Mouse (Mus musculus): ENCODE measurements around the gene Abcf3. TPM values are rescaled to one million over a fixed set of nuclear protein-coding genes. Genes with fewer than 3 reads are reported as not detected.

Abcf3 gene
- polyA plus RNA-seq, 1 experiment: 50.2 TPM

GRCm38 (mm10) chr16:20565075-20565474 lies 16.7 kb downstream of the Abcf3 start:
- no peak overlapping the region for H3K4me2 ChIP-seq (ENCODE audit: low read depth)
- peaks cover 5% of the 10 kb centered on the region for H3K27me3 ChIP-seq (ENCODE audit: control insufficient read depth, insufficient read depth, insufficient read length)
- H3K79me2 ChIP-seq (ENCODE audit: control insufficient read depth, insufficient read depth): no peaks in the 10 kb centered on the region
- H3K4me3 ChIP-seq: no peak overlapping the region
- no peak overlapping the region for H3ac ChIP-seq (ENCODE audit: control insufficient read depth, insufficient read length)
- H3K36me3 ChIP-seq (ENCODE audit: control insufficient read depth, insufficient read depth): peaks cover 6% of the 10 kb centered on the region
- TF ChIP-seq TCF3 (IDR thresholded peaks at IDR 0.05; ENCODE audit: insufficient read length, low read depth) (no peak), TCF12 (IDR thresholded peaks at IDR 0.05; ENCODE audit: insufficient read depth, poor library complexity, severe bottlenecking) (no peak), E2F4 (IDR thresholded peaks at IDR 0.05; ENCODE audit: insufficient read depth) (no peak)

DNA sequence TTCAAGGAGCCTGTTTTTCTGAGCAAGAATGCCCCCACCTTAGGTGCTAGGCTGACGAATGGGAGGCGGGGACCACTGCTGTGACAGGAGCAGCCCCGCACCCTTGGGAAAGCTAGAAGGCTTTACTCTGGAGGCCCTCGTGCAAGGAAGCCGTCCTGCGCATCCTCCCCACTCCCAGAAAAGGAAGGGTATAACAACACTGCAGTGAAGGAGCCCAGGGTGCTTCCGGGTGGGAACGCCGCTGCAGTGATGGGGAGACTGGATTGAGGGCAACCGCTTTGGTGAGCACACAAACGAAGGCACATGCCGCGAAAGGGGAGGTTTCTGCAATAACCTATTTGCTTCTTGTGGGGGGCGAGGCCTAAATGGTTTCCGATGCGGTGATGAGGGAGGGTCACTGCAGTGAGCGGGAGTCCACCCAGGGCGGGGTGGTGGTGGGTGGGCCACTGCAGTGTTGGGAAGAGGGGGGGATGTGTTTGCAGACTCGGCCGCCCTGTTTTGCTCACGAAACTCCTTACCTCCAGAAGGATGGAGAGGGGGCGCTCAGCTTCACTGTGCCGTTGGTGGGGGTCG lies 41.1 kb downstream of the Abcf3 start, which contains the start of gene Vwa5b2:
Vwa5b2 (plus strand) TSS at position 106 of the 573 bp plus-strand sequence.
- TF ChIP-seq TCF3 (IDR thresholded peaks at IDR 0.05; ENCODE audit: insufficient read length, low read depth) (no peak), TCF12 (IDR thresholded peaks at IDR 0.05; ENCODE audit: insufficient read depth, poor library complexity, severe bottlenecking) (no peak), REST (IDR thresholded peaks at IDR 0.05; ENCODE audit: insufficient read depth, insufficient read length) (no peak), USF1 (IDR thresholded peaks at IDR 0.05; ENCODE audit: low read depth) (no peak), SRF (IDR thresholded peaks at IDR 0.05; ENCODE audit: control insufficient read depth, insufficient read length, low read depth) (no peak), MYOD1 (IDR thresholded peaks at IDR 0.05; ENCODE audit: control insufficient read depth in 1 of 3, insufficient read length in 2 of 3, low read depth in 2 of 3) (no peak), MYOG (IDR thresholded peaks at IDR 0.05; ENCODE audit: control insufficient read depth in 1 of 3, insufficient read depth in 1 of 3, insufficient read length in 2 of 3, low read depth in 2 of 3) (no peak), CEBPB (IDR thresholded peaks at IDR 0.05; ENCODE audit: insufficient read depth, poor library complexity, severe bottlenecking) (no peak), E2F4 (IDR thresholded peaks at IDR 0.05; ENCODE audit: insufficient read depth) (no peak), MAX (IDR thresholded peaks at IDR 0.05; ENCODE audit: low read depth) (no peak), POLR2AphosphoS2 (IDR thresholded peaks at IDR 0.05; ENCODE audit: insufficient read length, low read depth) (no peak), POLR2A (IDR thresholded peaks at IDR 0.05; ENCODE audit: insufficient read length, low read depth) (no peak)
- H3K27me3 ChIP-seq (ENCODE audit: control insufficient read depth, insufficient read depth, insufficient read length): peaks cover 40% of the 10 kb centered on the region
- H3K36me3 ChIP-seq (ENCODE audit: control insufficient read depth, insufficient read depth): no peaks in the 10 kb centered on the region
- H3ac ChIP-seq (ENCODE audit: control insufficient read depth, insufficient read length): no peak within 1 kb of the TSS
- no peaks in the 10 kb centered on the region for H3K79me2 ChIP-seq (ENCODE audit: control insufficient read depth, insufficient read depth)
- H3K4me2 ChIP-seq (ENCODE audit: low read depth): peak within 1 kb of the TSS; percentile 56
- no peak within 1 kb of the TSS for H3K4me3 ChIP-seq

GRCm38 (mm10) chr16:20589939-20590679 lies 41.7 kb downstream of the Abcf3 start:
- no peak overlapping the region for H3ac ChIP-seq (ENCODE audit: control insufficient read depth, insufficient read length)
- TF ChIP-seq POLR2A (IDR thresholded peaks at IDR 0.05; ENCODE audit: insufficient read length, low read depth): no peak
- no peak for TF ChIP-seq E2F4 (IDR thresholded peaks at IDR 0.05; ENCODE audit: insufficient read depth)
- TF ChIP-seq CEBPB (IDR thresholded peaks at IDR 0.05; ENCODE audit: insufficient read depth, poor library complexity, severe bottlenecking): no peak
- no peak for TF ChIP-seq SRF (IDR thresholded peaks at IDR 0.05; ENCODE audit: control insufficient read depth, insufficient read length, low read depth)
- no peak for TF ChIP-seq MYOG (IDR thresholded peaks at IDR 0.05; ENCODE audit: control insufficient read depth in 1 of 3, insufficient read depth in 1 of 3, insufficient read length in 2 of 3, low read depth in 2 of 3)
- TF ChIP-seq MAX (IDR thresholded peaks at IDR 0.05; ENCODE audit: low read depth): no peak
- TF ChIP-seq REST (IDR thresholded peaks at IDR 0.05; ENCODE audit: insufficient read depth, insufficient read length): no peak
- TF ChIP-seq TCF12 (IDR thresholded peaks at IDR 0.05; ENCODE audit: insufficient read depth, poor library complexity, severe bottlenecking): no peak
- no peak for TF ChIP-seq MYOD1 (IDR thresholded peaks at IDR 0.05; ENCODE audit: control insufficient read depth in 1 of 3, insufficient read length in 2 of 3, low read depth in 2 of 3)
- TF ChIP-seq USF1 (IDR thresholded peaks at IDR 0.05; ENCODE audit: low read depth): no peak
- no peak for TF ChIP-seq POLR2AphosphoS2 (IDR thresholded peaks at IDR 0.05; ENCODE audit: insufficient read length, low read depth)
- TF ChIP-seq TCF3 (IDR thresholded peaks at IDR 0.05; ENCODE audit: insufficient read length, low read depth): no peak
- peak overlapping the region; percentile 56 for H3K4me2 ChIP-seq (ENCODE audit: low read depth)
- H3K36me3 ChIP-seq (ENCODE audit: control insufficient read depth, insufficient read depth): no peaks in the 10 kb centered on the region
- no peak overlapping the region for H3K4me3 ChIP-seq
- H3K27me3 ChIP-seq (ENCODE audit: control insufficient read depth, insufficient read depth, insufficient read length): peaks cover 43% of the 10 kb centered on the region
- H3K79me2 ChIP-seq (ENCODE audit: control insufficient read depth, insufficient read depth): no peaks in the 10 kb centered on the region

GRCm38 (mm10) chr16:20590680-20591038 lies 42.3 kb downstream of the Abcf3 start:
- H3K4me3 ChIP-seq: no peak overlapping the region
- H3ac ChIP-seq (ENCODE audit: control insufficient read depth, insufficient read length): no peak overlapping the region
- no peak overlapping the region for H3K4me2 ChIP-seq (ENCODE audit: low read depth)
- TF ChIP-seq TCF3 (IDR thresholded peaks at IDR 0.05; ENCODE audit: insufficient read length, low read depth) (no peak), CEBPB (IDR thresholded peaks at IDR 0.05; ENCODE audit: insufficient read depth, poor library complexity, severe bottlenecking) (no peak), MYOG (IDR thresholded peaks at IDR 0.05; ENCODE audit: control insufficient read depth in 1 of 3, insufficient read depth in 1 of 3, insufficient read length in 2 of 3, low read depth in 2 of 3) (no peak), TCF12 (IDR thresholded peaks at IDR 0.05; ENCODE audit: insufficient read depth, poor library complexity, severe bottlenecking) (no peak), E2F4 (IDR thresholded peaks at IDR 0.05; ENCODE audit: insufficient read depth) (no peak), REST (IDR thresholded peaks at IDR 0.05; ENCODE audit: insufficient read depth, insufficient read length) (no peak), MYOD1 (IDR thresholded peaks at IDR 0.05; ENCODE audit: control insufficient read depth in 1 of 3, insufficient read length in 2 of 3, low read depth in 2 of 3) (no peak), POLR2A (IDR thresholded peaks at IDR 0.05; ENCODE audit: insufficient read length, low read depth) (no peak), POLR2AphosphoS2 (IDR thresholded peaks at IDR 0.05; ENCODE audit: insufficient read length, low read depth) (no peak), USF1 (IDR thresholded peaks at IDR 0.05; ENCODE audit: low read depth) (no peak), SRF (IDR thresholded peaks at IDR 0.05; ENCODE audit: control insufficient read depth, insufficient read length, low read depth) (no peak), MAX (IDR thresholded peaks at IDR 0.05; ENCODE audit: low read depth) (no peak)
- peaks cover 43% of the 10 kb centered on the region for H3K27me3 ChIP-seq (ENCODE audit: control insufficient read depth, insufficient read depth, insufficient read length)
- no peaks in the 10 kb centered on the region for H3K36me3 ChIP-seq (ENCODE audit: control insufficient read depth, insufficient read depth)
- no peaks in the 10 kb centered on the region for H3K79me2 ChIP-seq (ENCODE audit: control insufficient read depth, insufficient read depth)
